Mouse (Mus musculus) erythroblast, embryonic 14.5 days (primary cell): ENCODE measurements around the gene 4921517D22Rik. TPM values are rescaled to one million over a fixed set of nuclear protein-coding genes. Genes with fewer than 3 reads are reported as not detected.
A peak's percentile ranks its signal among the peaks of the same experiment; 100 is the strongest.

Experiments used
- H3K27me3 ChIP-seq: 2 replicates; pipeline ENCODE4 v1.6.1; 2012; ENCODE audit warnings: inconsistent platforms; ENCODE audit not compliant: control insufficient read depth
- H3K36me3 ChIP-seq: 2 replicates; pipeline ENCODE4 v1.6.1; 2012; ENCODE audit warnings: mild to moderate bottlenecking, inconsistent platforms; ENCODE audit not compliant: control insufficient read depth
- H3K4me1 ChIP-seq: 2 replicates; pipeline ENCODE4 v1.6.1; 2012; ENCODE audit warnings: inconsistent platforms; ENCODE audit not compliant: control insufficient read depth
- H3K4me3 ChIP-seq: replicated peaks from 2 replicates; pipeline ENCODE3; 2012; ENCODE audit warnings: moderate library complexity, mild to moderate bottlenecking, inconsistent platforms
- H3K9me3 ChIP-seq: 2 replicates; pipeline ENCODE4 v1.6.1; 2012; ENCODE audit warnings: low read length, inconsistent platforms, mixed read lengths; ENCODE audit not compliant: control insufficient read depth
- GATA1 ChIP-seq: IDR thresholded peaks from 2 replicates; pipeline ENCODE4 v1.6.1; 2012; ENCODE audit warnings: low read length, inconsistent platforms, mixed read lengths
- TAL1 ChIP-seq: IDR thresholded peaks from 3 replicates; pipeline ENCODE4 v1.6.1; 2012; ENCODE audit warnings: low read length, inconsistent platforms, mixed read lengths
- polyA plus RNA-seq: library from polyadenylated mRNA; stranded (reverse); fragments of >175 nt; gene quantifications from 2 replicates; pipeline ENCODE4 v1.2.3, GENCODE M21; 2012

The 4921517D22Rik gene
- polyA plus RNA-seq, 1 experiment = not detected

DNA sequence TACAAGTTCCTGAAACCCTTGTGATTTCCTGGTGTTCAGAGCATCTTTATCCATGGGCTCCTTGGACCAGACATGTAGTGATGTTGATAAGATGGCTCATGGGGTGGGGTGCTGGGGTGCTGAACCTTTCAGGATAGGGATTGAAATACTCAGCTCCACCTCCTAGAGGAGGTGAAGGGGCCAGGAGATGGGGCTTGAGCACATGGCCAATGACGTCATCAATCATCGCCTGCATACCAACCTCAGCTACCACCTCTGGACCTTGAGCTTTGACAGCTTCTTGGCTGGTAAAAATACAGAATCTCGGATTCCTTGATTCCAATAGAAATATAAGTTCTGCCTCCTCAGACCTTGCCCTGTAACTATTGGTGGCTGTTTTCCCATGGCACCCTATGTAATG is 48.4 kb downstream of the 4921517D22Rik start:
- peaks cover 86% of the 10 kb centered on the region for H3K36me3 ChIP-seq
- no peak overlapping the region for H3K4me3 ChIP-seq
- H3K27me3 ChIP-seq = no peaks in the 10 kb centered on the region
- H3K4me1 ChIP-seq = peaks cover 38% of the 10 kb centered on the region
- TF ChIP-seq TAL1 (no peak), GATA1 (no peak)
- H3K9me3 ChIP-seq = no peaks in the 10 kb centered on the region

DNA sequence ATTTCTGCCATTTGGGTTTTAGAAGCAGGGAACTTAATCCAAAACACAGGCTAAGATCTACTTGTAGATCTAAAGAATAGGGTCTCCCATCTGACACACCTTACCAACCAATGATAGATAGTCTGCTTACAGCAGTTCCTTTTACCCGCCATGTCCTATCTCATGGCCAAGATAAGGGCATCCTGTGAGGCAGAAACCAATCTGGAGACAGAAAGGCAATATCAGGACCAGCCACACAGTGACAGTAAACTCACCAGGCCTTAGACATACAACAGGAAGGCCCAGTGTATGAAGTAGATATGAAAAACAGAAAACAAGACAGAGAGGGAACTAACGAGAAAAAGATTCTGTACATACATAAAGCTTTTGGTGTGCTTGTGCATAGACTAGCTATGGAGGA is 51.1 kb downstream of the 4921517D22Rik start:
- no peaks in the 10 kb centered on the region for H3K27me3 ChIP-seq
- no peak overlapping the region for H3K4me3 ChIP-seq
- peaks cover 85% of the 10 kb centered on the region for H3K36me3 ChIP-seq
- H3K4me1 ChIP-seq = peaks cover 57% of the 10 kb centered on the region
- TF ChIP-seq TAL1 = 0 out of 3 replicates have a peak, but pooled peaks have one; percentile 29
- TF ChIP-seq GATA1 = peak; percentile 60
- no peaks in the 10 kb centered on the region for H3K9me3 ChIP-seq

DNA sequence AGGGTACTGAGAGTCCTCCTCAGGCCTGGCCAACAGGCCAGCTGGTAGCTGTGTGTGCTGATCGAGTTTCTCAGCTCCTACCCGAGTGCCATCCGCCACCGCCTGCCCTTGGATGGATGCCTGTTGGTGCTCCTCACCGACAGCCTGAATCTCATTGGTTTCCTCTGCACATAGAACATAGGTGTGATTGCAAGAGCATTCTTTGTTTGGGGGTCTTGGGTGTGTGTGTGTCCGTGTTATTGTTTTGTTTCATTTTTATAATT is 53.8 kb downstream of the 4921517D22Rik start:
- no peak overlapping the region for H3K4me3 ChIP-seq
- no peaks in the 10 kb centered on the region for H3K9me3 ChIP-seq
- TF ChIP-seq GATA1 = no peak
- no peak for TF ChIP-seq TAL1
- H3K4me1 ChIP-seq = peaks cover 48% of the 10 kb centered on the region
- H3K27me3 ChIP-seq = no peaks in the 10 kb centered on the region
- peaks cover 85% of the 10 kb centered on the region for H3K36me3 ChIP-seq

DNA sequence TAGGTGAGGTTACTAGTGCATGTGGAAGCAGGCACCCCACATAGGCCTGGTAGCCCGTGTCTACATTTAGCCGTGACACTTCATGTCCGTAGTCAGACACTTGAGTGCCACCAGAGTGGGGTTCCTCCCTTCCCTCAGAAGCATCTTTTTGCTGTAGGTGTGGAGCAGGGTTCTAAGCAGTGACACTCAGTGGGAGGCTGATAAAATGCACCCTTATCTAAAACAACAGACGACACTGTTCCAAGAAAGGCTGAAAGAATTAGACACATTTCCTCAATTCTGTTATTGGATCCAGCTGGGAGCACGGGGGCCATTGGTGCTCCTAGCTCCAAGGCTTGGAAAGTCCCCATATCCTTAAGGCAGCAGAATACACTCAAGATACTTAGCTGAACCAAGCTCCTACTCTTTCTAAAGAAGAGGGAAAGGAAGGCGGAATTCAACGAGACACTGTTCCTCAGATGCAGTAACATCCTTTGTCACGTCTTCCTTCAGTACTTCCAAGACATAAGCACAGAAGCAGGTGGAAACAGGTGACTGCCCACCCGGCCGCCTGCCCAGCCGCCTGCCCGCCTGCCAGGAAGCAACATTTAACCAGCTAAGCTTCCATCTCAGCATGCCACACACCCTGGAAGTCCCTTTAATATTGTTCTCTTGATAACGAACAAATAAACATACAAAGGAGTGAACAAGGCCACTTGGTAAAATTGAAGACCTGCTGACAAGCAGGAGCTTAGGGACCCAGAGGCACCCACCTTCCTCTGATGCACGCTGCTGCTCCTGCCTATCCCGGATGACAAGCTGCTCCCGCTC is 54.3 kb downstream of the 4921517D22Rik start:
- TF ChIP-seq GATA1 (no peak), TAL1 (no peak)
- Histone ChIP-seq H3K4me1 (peaks cover 44% of the 10 kb centered on the region), H3K27me3 (no peaks in the 10 kb centered on the region), H3K36me3 (peaks cover 85% of the 10 kb centered on the region), H3K9me3 (no peaks in the 10 kb centered on the region), H3K4me3 (no peak overlapping the region)

DNA sequence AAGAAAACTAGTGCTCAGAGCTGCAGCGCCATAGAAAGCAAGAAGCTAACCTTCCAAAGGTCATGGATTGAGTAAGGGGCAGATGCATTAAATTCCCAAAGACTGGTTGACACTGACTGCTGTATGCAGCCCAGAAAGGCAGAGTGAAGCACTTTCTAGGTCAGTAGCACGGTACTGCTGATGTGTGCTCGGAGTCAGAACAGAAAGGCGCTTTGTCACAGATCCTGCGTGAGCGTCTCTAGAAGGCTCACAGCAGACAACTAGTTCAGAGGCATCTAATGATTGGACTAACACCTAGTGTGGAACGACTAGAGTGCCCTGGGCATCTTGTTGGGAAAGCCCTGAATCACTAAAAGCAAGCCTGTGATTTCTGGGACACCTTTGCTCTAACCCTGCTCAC is 56.1 kb downstream of the 4921517D22Rik start:
- no peak for TF ChIP-seq TAL1
- TF ChIP-seq GATA1 = no peak
- no peaks in the 10 kb centered on the region for H3K9me3 ChIP-seq
- no peak overlapping the region for H3K4me3 ChIP-seq
- H3K36me3 ChIP-seq = peaks cover 96% of the 10 kb centered on the region
- no peaks in the 10 kb centered on the region for H3K27me3 ChIP-seq
- H3K4me1 ChIP-seq = peaks cover 38% of the 10 kb centered on the region

Other genes starting within 250 kb of the 4921517D22Rik start
- gene Agtpbp1, start 108.9 kb downstream of the 4921517D22Rik start, polyA plus RNA-seq = 0.04 and 0.17 TPM in 2 replicates
- gene Naa35, start 108.8 kb downstream of the 4921517D22Rik start, polyA plus RNA-seq = 0.29 and 0.51 TPM in 2 replicates
- 0.54 and 0.98 TPM in 2 replicates for gene Golm1, start 18.3 kb downstream of the 4921517D22Rik start, polyA plus RNA-seq
- gene Spata31d1a, start 16.2 kb upstream of the 4921517D22Rik start, polyA plus RNA-seq = not detected in 2 replicates
- not detected in 2 replicates for gene Spata31d1b, start 18.2 kb upstream of the 4921517D22Rik start, polyA plus RNA-seq
- 0.02 TPM in 1 of 2 replicates, not detected in the other for gene Spata31d1d, start 37.6 kb upstream of the 4921517D22Rik start, polyA plus RNA-seq
- 0.09 TPM in 1 of 2 replicates, not detected in the other for gene 1700014D04Rik, start 52.6 kb upstream of the 4921517D22Rik start, polyA plus RNA-seq
- 62.3 and 68.6 TPM in 2 replicates for gene Isca1, start 75.7 kb upstream of the 4921517D22Rik start, polyA plus RNA-seq
- 10.5 and 10.8 TPM in 2 replicates for gene Gm49354, start 88.1 kb upstream of the 4921517D22Rik start, polyA plus RNA-seq
- 7.5 and 8.1 TPM in 2 replicates for gene Tut7, start 129.0 kb upstream of the 4921517D22Rik start, polyA plus RNA-seq